Mouse (Mus musculus) ES-E14 (cell line): ENCODE results near the gene Susd1. TPM values are rescaled to one million over a fixed set of nuclear protein-coding genes. Genes with fewer than 3 reads are reported as not detected.

ENCODE experiments used
- DNase-seq: peaks from one replicate; pipeline ENCODE4 v3.0.0-alpha.2; 2013; ENCODE audit warnings: low read depth, low spot score
- H3K27ac ChIP-seq: 2 replicates; pipeline ENCODE4 v1.5.1; 2012; ENCODE audit warnings: low read depth, mild to moderate bottlenecking, low read length, moderate library complexity, mixed read lengths; ENCODE audit not compliant: poor library complexity, insufficient read depth, severe bottlenecking
- H3K36me3 ChIP-seq: 2 replicates; pipeline ENCODE4 v1.6.1; 2012; ENCODE audit warnings: mild to moderate bottlenecking, low read length, moderate library complexity, mixed read lengths; ENCODE audit not compliant: control insufficient read depth, poor library complexity, insufficient read depth, severe bottlenecking
- H3K4me1 ChIP-seq, 2 experiments: fragments of 150-350 bp in 1 of 2; sonication (generic) in 1 of 2; 2 replicates each; pipeline ENCODE4 v1.6.1; 2012; ENCODE audit warnings: low read length in 2 of 2, mild to moderate bottlenecking in 1 of 2, mixed read lengths in 1 of 2; ENCODE audit not compliant: control insufficient read depth in 2 of 2, insufficient read depth in 2 of 2, poor library complexity in 1 of 2
- H3K4me3 ChIP-seq, 2 experiments: fragments of 150-350 bp in 1 of 2; sonication (generic) in 1 of 2; 2 replicates each; pipeline ENCODE4 v1.5.1; 2012; ENCODE audit warnings: low read length in 2 of 2, low read depth in 1 of 2, mild to moderate bottlenecking in 1 of 2, mixed read lengths in 1 of 2; ENCODE audit not compliant: insufficient read depth in 1 of 2, poor library complexity in 1 of 2, severe bottlenecking in 1 of 2
- H3K9ac ChIP-seq: 2 replicates; pipeline ENCODE4 v1.6.1; 2012; ENCODE audit warnings: low read depth, mild to moderate bottlenecking, low read length, mixed read lengths; ENCODE audit not compliant: poor library complexity, insufficient read depth, severe bottlenecking
- H3K9me3 ChIP-seq: fragments of 150-350 bp; sonication (generic); 2 replicates; pipeline ENCODE4 v1.6.1; 2012; ENCODE audit warnings: low read depth, mild to moderate bottlenecking, low read length; ENCODE audit not compliant: control insufficient read depth, insufficient read depth
- CHD2 ChIP-seq: IDR thresholded peaks from 2 replicates; pipeline ENCODE4 v1.6.1; 2014; ENCODE audit warnings: mild to moderate bottlenecking, low read depth, low read length, inconsistent platforms
- HCFC1 ChIP-seq: IDR thresholded peaks from 2 replicates; pipeline ENCODE4 v1.6.1; 2012; ENCODE audit warnings: low read length, inconsistent platforms, borderline replicate concordance; ENCODE audit not compliant: insufficient read depth
- MAFK ChIP-seq: IDR thresholded peaks from 2 replicates; pipeline ENCODE4 v1.6.1; 2014; ENCODE audit warnings: mild to moderate bottlenecking, low read depth, low read length, inconsistent platforms; ENCODE audit not compliant: insufficient read depth
- ZC3H11A ChIP-seq: IDR thresholded peaks from 2 replicates; pipeline ENCODE4 v1.6.1; 2012; ENCODE audit warnings: low read depth, mild to moderate bottlenecking, inconsistent platforms, low read length, borderline replicate concordance
- ZNF384 ChIP-seq: IDR thresholded peaks from 2 replicates; pipeline ENCODE4 v1.6.1; 2012; ENCODE audit warnings: low read depth, low read length, inconsistent platforms
- in situ Hi-C, 2 experiments: fragments of 600-800 bp; cut with MboI; formaldehyde crosslinking; loops; one replicate each; pipeline ENCODE4 v1.15.1; 2025; ENCODE audit warnings: low sequenced_read_pairs in 2 of 2, inconsistent platforms in 1 of 2; ENCODE audit not compliant: unreplicated experiment in 2 of 2
- total RNA-seq: library from RNA; depleted of rRNA; stranded (reverse); fragments of 300-350 nt; gene quantifications from 2 replicates; pipeline ENCODE4 v1.2.3, GENCODE M21; 2012

Gene Susd1
- total RNA-seq, 1 experiment = 7.7 TPM

- in situ Hi-C loops = no loop called here
- H3K36me3 ChIP-seq = no peaks in the 10 kb centered on the region
- H3K9me3 ChIP-seq = no peaks in the 10 kb centered on the region
- no peak for DNase-seq
- H3K4me1 ChIP-seq = peaks cover 0 to 3% of the 10 kb centered on the region in 2 experiments; a peak in 1 of 4 replicates
- H3K4me3 ChIP-seq = no peak overlapping the region
- H3K9ac ChIP-seq = no peak overlapping the region
- TF ChIP-seq ZC3H11A = no peak
- no peak for TF ChIP-seq HCFC1
- TF ChIP-seq ZNF384 = no peak
- no peak for TF ChIP-seq CHD2
- TF ChIP-seq MAFK = no peak
- no peak overlapping the region for H3K27ac ChIP-seq
These were observed 22.8 kb upstream of the Susd1 start for GRCm38 (mm10) chr4:59461116-59461727.

GRCm38 (mm10) chr4:59459216-59459955 lies 21.0 kb upstream of the Susd1 start:
- Histone ChIP-seq H3K36me3 (no peaks in the 10 kb centered on the region), H3K4me3 (no peak overlapping the region), H3K4me1 (peaks cover 0 to 3% of the 10 kb centered on the region in 2 experiments; a peak in 1 of 4 replicates), H3K27ac (no peak overlapping the region), H3K9ac (no peak overlapping the region), H3K9me3 (no peaks in the 10 kb centered on the region)
- no peak for DNase-seq
- TF ChIP-seq ZC3H11A (no peak), HCFC1 (no peak), MAFK (no peak), ZNF384 (no peak), CHD2 (no peak)
- in situ Hi-C loops = loop anchor here in 1 of 2 experiments (5.0 kb wide), 1 partner anchor 52 kb away; no protein-coding TSS in a partner anchor

- TF ChIP-seq ZC3H11A = no peak
- no peak for TF ChIP-seq HCFC1
- no peak for TF ChIP-seq ZNF384
- no peak for TF ChIP-seq CHD2
- no peak for TF ChIP-seq MAFK
- in situ Hi-C loops = loop anchor here in 1 of 2 experiments (5.0 kb wide), 1 partner anchor 51 kb away; no protein-coding TSS in a partner anchor
- no peaks in the 10 kb centered on the region for H3K36me3 ChIP-seq
- no peak overlapping the region for H3K27ac ChIP-seq
- peaks cover 0 to 3% of the 10 kb centered on the region in 2 experiments; a peak in 1 of 4 replicates for H3K4me1 ChIP-seq
- H3K9ac ChIP-seq = no peak overlapping the region
- H3K4me3 ChIP-seq = no peak overlapping the region; a peak in 1 of 4 replicates
- no peaks in the 10 kb centered on the region for H3K9me3 ChIP-seq
- DNase-seq = no peak
These were observed 19.5 kb upstream of the Susd1 start for GRCm38 (mm10) chr4:59457941-59458340.

GRCm38 (mm10) chr4:59457091-59457490 lies 18.7 kb upstream of the Susd1 start:
- Histone ChIP-seq H3K4me3 (no peak overlapping the region), H3K36me3 (no peaks in the 10 kb centered on the region), H3K9ac (no peak overlapping the region), H3K9me3 (no peaks in the 10 kb centered on the region), H3K27ac (no peak overlapping the region), H3K4me1 (peaks cover 0 to 3% of the 10 kb centered on the region in 2 experiments; a peak in 1 of 4 replicates)
- DNase-seq = no peak
- no peak for TF ChIP-seq CHD2
- no peak for TF ChIP-seq ZNF384
- no peak for TF ChIP-seq ZC3H11A
- no peak for TF ChIP-seq MAFK
- no peak for TF ChIP-seq HCFC1
- in situ Hi-C loops = loop anchor here in 1 of 2 experiments (5.0 kb wide), 1 partner anchor 50 kb away; no protein-coding TSS in a partner anchor
